Mouse (Mus musculus) CD4-positive, CD25-positive, alpha-beta regulatory T cell, adult 9 weeks (primary cell): ENCODE results near the gene Srp68. TPM values are rescaled to one million over a fixed set of nuclear protein-coding genes. Genes with fewer than 3 reads are reported as not detected.

Experiments used
- polyA plus RNA-seq: library from polyadenylated mRNA; unstranded; fragments of 100-300 nt; shearing (Covaris generic); gene quantifications from one replicate; pipeline ENCODE4 v1.2.1, GENCODE M21; 2017

Gene Srp68
- 88.0 TPM for polyA plus RNA-seq

DNA sequence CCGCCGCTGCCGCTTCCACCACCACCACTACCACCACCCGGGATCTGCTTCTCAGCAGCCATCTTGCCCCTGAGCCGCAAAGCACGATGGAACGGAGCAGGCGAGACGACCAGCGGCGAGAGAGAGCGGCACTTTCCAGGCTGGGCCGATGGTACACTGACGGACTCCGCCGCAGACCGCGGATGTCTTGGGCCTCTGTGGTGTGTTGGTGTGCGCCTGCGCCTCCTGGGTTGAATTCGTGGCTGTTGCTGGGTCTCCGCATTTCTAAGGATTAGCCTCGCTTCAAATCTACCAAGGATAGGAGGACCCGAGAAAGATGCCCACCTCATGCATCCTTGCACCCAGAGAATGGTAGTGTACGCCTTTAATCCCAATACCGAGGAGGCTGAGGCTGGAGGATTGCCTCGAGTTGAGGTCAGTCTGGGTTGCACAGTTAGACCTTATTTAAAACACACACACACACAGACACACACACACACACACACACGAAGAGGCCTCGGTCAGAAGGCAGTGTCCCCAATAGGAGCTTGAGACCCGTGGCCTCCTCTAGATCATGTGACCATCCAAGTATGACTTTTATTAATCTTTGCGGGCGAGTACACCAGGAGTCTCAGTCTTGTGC is at the start of gene Srp68:
Srp68 (minus strand) TSS at position 173 of the 622 bp plus-strand sequence.

GRCm38 (mm10) chr11:116307019-116307725 is 33.2 kb upstream of the Srp68 start, which contains the start of gene Exoc7:
Gene Exoc7, minus strand, starts transcription at chr11:116307233.

GRCm38 (mm10) chr11:116280751-116281663 is 7.0 kb upstream of the Srp68 start, which contains the start of gene Galr2:
Gene Galr2, plus strand, starts transcription at chr11:116280939.

GRCm38 (mm10) chr11:116237742-116238395 is 36.1 kb downstream of the Srp68 start, which contains the start of gene Evpl:
Gene Evpl, minus strand, starts transcription at chr11:116238077.

GRCm38 (mm10) chr11:116198639-116199531 is 75.1 kb downstream of the Srp68 start, which contains the start of the genes Ten1 and Acox1:
Gene Ten1, plus strand, starts transcription at chr11:116198855.
Gene Acox1, minus strand, starts transcription at chr11:116199045.

Other genes starting within 250 kb of the Srp68 start
- gene H3f3b, start 246.3 kb downstream of the Srp68 start, polyA plus RNA-seq = 1,313 TPM
- gene Unk, start 243.9 kb downstream of the Srp68 start, polyA plus RNA-seq = 41.0 TPM
- 186 TPM for gene Unc13d, start 196.3 kb downstream of the Srp68 start, polyA plus RNA-seq
- gene Wbp2, start 187.2 kb downstream of the Srp68 start, polyA plus RNA-seq = 227 TPM
- gene Trim47, start 147.0 kb downstream of the Srp68 start, polyA plus RNA-seq = not detected
- gene Trim65, start 143.1 kb downstream of the Srp68 start, polyA plus RNA-seq = 7.7 TPM
- 54.6 TPM for gene Mrpl38, start 135.3 kb downstream of the Srp68 start, polyA plus RNA-seq
- 5.6 TPM for gene Fbf1, start 106.1 kb downstream of the Srp68 start, polyA plus RNA-seq
- gene Ten1, start 75.4 kb downstream of the Srp68 start, polyA plus RNA-seq = 93.2 TPM
- 24.5 TPM for gene Acox1, start 75.2 kb downstream of the Srp68 start, polyA plus RNA-seq
- 0.09 TPM for gene Evpl, start 36.1 kb downstream of the Srp68 start, polyA plus RNA-seq
- gene Galr2, start 6.7 kb upstream of the Srp68 start, polyA plus RNA-seq = not detected
- 113 TPM for gene Exoc7, start 33.0 kb upstream of the Srp68 start, polyA plus RNA-seq
- gene Foxj1, start 61.2 kb upstream of the Srp68 start, polyA plus RNA-seq = not detected
- gene Rnf157, start 138.8 kb upstream of the Srp68 start, polyA plus RNA-seq = 2.4 TPM
- 25.0 TPM for gene Ubald2, start 159.9 kb upstream of the Srp68 start, polyA plus RNA-seq
- gene Qrich2, start 192.0 kb upstream of the Srp68 start, polyA plus RNA-seq = not detected
- gene Prpsap1, start 220.0 kb upstream of the Srp68 start, polyA plus RNA-seq = 22.5 TPM